Mouse (Mus musculus) thymus, postnatal 0 days (tissue): ENCODE data around the gene Card6. TPM values are rescaled to one million over a fixed set of nuclear protein-coding genes. Genes with fewer than 3 reads are reported as not detected.

ENCODE experiments used
- DNase-seq: peaks from one replicate; pipeline ENCODE4 v3.0.0-alpha.2; 2015; ENCODE audit warnings: low spot score
- polyA plus RNA-seq: library from polyadenylated mRNA; unstranded; fragments of >200 nt; fragmentation: Nextera tagmentation; extraction: Ambion mirVana; gene quantifications from 2 replicates; pipeline ENCODE4 v1.2.1, GENCODE M21; 2015

The Card6 gene
- 1.0 and 1.3 TPM in 2 replicates for polyA plus RNA-seq

- peak; percentile 87 for DNase-seq
Measured at GRCm38 (mm10) chr15:5107686-5108654, at the start of gene Card6. TSS of gene Card6 (minus strand) at chr15:5108539.

DNA sequence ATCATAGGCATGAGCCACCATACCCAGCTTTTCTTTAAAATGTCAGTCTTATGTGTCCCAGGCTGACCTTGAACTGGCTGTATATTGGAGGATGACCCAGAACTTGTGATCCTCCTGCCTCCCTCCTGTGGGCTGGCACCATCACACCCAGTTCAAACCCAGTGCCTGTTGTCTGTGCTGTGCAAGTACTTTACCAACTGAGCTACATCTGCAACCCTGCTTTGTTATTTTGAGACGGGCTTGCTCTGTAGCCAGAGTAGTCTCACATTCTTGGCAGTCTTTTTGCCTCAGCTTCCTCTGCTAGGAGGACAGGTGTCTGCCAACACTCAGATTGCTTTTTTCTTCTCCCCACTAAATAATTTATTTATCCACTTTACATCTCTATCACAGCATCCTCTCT lies 49.0 kb upstream of the Card6 start:
- no peak for DNase-seq

DNA sequence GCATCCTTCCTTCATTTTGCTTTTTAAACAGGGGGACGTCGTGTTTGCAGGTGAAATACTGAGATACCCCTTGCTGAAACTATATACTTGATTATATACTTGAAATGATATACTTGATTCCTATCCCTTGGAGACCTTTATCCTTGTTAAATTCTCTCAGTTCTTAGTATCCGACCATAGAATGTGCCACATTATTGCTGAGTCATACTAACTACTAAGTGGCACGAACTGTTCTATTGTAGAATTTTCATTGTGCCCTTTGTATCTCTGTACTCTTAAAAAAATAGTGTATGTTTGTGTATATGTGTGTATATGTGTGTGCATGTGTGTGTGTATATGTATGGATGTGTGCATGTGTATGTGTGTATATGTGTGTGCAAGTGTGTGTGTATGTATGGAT lies 48.0 kb upstream of the Card6 start:
- DNase-seq = no peak

GRCm38 (mm10) chr15:5155093-5155492 lies 46.8 kb upstream of the Card6 start:
- DNase-seq = no peak

GRCm38 (mm10) chr15:5154621-5155020 lies 46.3 kb upstream of the Card6 start:
- no peak for DNase-seq

DNA sequence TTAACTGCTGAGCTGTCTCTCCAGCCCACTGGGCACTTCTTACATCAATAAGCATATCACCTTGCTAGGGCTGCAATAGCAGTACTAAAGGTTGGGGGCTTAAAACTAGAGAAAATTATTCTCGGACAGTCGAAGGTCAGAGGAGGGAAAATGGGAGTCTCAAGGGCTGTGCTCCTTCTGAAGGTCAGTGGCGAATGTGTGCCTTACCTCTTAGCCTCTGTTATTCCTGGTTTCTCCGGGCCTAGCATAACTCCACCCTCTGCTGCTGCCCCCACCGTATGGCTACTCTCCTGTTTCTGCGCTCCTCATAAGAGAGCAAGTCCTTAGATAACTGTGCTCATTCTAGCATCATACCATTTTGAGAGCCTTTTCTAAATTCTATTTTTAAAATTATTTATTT lies 43.8 kb upstream of the Card6 start:
- DNase-seq = no peak

DNA sequence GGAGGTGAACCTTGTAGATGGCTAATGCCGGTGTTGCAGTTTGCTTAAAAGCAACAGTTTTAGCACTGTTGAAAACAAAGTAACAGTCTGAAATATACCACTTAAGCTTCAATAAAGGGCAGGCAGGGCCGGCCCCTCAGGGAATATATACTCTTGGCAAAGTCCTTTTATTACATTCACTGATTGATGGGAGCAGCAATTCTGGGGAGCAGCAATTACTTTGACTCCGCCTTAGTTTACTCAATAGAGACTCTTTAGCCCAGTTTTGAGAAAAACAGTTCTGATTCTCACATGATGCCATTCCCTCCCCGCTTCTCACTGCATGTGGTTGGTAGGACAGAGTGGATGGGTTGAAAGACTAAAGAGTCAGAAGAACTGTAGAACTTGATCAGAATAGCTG lies 40.8 kb upstream of the Card6 start:
- DNase-seq = no peak

DNA sequence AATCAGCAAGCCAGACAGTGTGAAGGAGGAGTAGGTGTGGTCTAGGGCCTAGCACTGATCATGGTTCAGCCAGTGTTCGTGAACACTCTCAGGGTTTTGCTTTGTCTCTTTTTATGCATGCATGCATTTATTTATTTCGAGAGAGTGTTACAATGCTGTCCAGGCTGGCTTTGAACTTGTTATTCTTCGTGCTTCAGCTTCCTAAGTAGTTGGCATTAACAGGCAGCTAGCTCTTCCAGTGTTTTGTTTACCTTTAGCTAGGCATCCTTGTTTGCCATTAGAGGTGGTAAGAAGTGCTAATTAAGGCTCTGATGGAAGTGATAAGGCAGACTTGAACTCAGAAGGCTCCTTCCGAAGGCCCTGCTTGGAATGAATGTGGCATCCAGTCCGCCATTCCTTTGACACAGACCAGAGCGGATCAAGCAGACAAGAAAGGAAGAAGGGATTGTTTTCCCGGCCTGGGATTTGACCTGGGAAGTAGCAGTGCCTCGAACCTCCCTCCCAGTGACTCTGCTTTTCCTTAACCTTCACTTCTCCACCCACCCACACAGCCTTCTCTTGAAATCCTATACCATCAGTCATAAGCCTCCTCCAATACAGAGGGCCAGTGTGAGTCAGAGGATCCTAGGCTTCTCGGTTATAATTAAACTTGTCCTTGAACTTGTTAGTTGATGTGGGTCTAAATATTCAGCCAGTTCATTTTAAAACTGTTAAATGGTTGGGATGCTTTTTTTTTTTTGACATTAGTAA lies 37.0 kb upstream of the Card6 start:
- no peak for DNase-seq

DNA sequence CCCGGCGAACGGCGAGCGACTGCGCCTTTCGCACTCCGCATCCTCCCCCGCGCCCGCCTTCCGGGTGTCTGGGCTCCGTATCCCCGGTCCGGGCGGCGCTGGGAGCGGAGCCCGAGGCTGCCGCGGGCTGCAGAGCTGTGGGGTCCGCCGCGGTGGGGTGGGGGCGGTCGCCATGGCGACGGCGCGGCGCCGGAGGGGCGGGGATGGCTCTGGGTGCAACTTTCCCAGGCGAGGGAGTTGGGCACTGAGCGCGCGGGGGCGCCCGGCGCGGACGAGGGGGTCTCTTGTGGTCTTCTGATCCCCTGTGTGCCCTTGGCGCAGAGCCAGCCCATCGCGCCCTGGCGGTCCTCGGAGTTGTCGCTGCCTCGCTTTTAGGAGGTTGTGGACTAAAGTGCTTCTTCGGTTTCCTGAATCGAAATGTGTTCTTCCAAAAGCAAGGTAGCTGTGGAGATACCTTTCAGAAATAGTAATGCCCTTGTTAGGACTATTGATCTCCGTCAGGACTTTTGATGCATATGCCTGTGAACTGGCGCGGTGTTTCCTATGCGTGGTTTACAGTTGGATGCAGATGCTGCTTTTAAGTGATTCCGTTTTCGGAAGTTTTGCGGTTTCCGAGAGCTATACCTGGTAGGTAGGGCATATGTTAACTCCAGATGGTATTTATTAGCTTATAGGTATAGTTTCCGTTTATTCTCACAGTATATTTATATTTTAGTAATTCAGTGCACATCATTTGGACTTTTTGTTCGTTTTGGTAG lies 35.9 kb upstream of the Card6 start:
- peak; percentile 55 for DNase-seq

GRCm38 (mm10) chr15:5143361-5144020 lies 35.2 kb upstream of the Card6 start, which contains the start of gene Prkaa1:
TSS of gene Prkaa1 (plus strand) at chr15:5143861.
- peak; percentile 62 for DNase-seq

DNA sequence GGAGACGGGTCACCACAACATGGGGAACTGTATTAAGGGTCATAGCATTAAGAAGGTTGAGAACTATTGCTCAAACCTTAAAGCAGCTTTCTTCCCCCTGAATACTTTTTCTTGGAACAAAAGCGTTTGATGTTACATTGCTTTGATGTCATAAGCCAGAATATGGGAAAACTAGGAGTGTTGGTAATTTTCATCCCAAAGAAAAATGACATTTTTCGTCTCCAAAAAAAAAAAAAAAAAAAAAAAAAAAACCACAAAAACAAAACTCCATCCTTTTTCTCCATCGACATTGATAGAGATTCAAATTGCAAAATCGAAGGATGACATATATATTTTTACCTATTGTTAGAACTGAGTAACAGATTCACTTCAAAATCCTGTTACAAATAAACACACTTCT lies 34.4 kb upstream of the Card6 start:
- DNase-seq = no peak

DNA sequence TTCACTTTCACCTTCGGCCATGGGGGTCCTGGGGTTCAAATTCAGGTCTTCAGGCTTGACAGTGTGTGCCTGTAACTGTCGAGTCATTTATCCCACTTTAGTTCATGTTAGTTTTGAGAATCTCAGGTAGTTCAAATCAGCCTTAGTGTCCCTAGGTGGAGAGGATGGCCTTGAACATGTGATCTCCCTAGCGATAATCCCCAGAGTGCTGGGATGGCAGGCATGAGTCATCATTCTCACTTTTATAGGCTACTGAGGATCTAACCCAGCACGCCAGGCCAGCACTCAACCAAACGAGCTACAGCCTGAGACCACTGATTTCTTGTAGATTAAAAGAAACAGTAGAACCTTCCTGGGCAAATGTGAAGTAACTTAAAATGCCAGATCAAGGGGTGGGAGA lies 33.7 kb upstream of the Card6 start:
- DNase-seq = no peak

DNA sequence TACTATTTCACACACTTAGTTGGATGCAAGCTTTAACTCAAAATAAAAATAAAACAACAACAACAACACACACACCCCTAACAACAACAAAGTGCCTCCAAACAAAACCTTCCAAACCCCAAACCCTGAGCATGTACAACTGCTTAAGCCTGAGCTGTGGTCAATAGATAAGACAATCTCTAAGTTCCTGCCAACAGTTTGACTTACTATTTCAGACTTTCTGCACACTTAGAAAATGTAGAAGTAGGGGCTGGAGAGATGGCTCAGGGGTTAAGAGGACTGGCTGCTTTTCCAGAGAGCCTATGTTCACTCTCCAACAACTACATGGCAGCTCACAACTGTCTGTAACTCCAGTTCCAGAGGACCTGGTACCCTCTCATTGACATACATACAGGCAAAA lies 32.0 kb upstream of the Card6 start:
- no peak for DNase-seq

- no peak for DNase-seq
Measured at GRCm38 (mm10) chr15:5139863-5140262, 31.5 kb upstream of the Card6 start.

- no peak for DNase-seq
Measured at GRCm38 (mm10) chr15:5139366-5139765, 31.0 kb upstream of the Card6 start.

DNA sequence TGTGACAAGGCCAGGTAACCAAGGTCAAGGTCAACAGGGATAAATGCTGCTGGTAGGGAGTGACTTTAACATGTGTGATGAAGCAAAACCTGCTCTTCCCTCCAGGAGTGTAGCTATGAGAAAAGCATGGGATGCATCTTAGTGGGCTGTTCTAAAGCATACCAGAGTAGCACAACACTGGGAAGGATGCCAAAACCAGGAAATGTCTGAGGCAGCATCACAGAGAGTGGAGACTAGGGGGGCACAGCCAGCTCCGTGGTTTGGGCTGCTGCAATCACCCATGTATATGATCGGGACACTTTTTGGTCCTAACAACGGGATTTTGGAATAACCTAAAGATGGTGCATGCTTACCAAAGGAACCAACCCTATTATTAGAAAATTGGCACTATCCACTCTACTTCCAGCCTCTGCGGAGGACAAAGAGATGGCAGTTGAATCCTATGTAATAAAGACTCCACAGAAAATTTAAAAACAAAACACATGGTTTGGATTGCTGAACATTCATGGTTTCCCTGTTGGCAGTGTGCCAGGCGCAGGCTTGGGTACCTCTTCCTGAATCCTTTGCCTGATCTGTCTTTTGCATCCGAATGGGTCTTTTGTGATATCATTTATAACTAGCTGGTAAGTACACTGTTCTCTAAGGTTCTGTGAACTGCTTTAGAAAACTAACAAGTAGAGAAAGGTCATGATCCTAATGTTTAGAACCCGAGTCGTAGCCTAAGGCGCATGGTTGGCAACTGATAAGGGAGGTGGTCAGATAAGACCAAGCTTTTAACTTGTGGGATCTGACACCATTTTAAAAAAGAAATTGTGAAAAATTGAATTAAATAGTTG lies 29.9 kb upstream of the Card6 start:
- DNase-seq = no peak

DNA sequence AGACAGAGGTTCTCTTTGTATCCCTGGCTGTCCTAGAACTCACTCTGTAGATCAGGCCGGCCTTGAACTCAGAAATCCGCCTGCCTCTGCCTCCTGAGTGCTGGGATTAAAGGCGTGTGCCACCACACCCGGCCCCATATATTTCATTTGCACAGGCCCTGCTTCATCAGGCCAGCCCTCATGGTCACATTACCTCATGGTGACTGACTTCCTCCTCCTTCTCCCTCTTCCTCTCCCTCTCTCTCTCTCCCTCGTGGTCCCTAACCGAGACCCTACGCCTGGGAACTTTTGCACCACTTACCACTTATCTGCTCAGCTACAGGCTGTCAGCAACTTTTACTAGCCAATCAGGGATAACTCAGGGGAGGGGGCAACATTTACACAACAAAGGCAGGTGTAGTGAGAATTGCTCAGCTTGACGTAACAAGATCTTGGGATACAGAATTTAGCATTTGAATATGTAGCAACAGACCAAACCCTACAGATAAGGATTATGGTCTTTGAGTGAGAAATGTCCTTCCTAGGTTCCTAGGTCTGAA lies 26.7 kb upstream of the Card6 start:
- DNase-seq = no peak

DNA sequence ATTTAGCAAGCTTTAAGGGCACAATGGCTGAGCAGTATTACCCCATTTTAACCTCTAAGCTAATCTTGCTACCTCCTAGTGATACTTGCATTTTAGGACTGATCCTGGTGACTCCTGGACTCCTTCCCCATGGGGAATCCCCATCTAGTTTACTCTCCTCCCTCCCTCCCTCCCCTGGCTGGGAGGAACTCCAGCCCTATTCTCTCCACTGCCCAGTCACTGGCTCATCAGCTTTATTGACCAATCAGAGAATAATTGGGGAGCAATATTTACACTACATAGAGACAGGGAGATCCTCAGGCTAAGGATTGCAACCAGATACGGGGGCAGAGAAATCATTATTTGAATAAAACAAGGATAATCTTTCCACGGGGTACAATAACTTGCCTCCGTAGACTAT lies 25.8 kb upstream of the Card6 start:
- no peak for DNase-seq

DNA sequence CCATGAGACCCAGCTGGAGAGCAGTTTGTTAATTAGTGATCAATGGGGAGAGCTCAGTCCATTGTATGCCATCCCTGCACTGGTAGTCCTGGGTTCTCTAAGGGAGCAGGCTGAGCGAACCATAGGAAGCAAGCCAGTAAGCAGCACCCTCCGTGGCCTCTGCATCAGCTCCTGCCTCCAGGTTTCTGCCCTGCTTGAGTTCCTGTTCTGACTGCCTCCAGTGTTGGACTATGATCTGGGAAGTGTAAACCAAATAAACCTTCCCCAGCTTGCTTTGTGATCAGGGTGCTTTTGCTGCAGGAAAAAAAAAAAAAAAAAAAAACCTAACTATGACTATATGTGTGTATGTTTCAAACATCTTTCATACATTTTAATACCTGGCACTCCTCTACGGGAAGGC lies 25.0 kb upstream of the Card6 start:
- DNase-seq = no peak
